In the genomic region with DNA sequence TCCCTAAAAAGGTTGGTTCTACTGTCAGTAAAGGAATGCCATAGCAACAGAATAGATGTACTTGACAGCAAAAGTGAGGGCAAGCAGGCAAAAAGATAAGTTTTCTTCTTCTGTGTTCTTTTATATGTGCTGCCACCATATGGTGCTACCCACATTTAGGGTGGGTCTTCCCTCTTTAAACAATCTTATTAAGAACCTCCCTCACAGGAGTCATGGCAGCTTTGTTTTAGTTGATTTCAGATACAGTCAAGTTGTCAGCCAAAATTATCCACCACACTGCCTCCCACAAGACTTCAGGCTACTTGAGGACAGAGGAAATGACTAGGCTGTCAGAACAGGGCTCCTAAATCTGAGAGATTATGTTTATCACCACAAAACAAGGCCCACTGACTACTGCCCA, we compare ENCODE assay signal across 22 mouse cellular contexts.
DNase-seq lines count a peak whose midpoint lies in the region; TF ChIP-seq lines count a peak whose summit lies in the region.
"Had no signal": no experiment of that assay in that cellular context is flagged by ENCODE, and none has a peak within 500 bp of the region (broad histone marks: within the 10 kb centered on the region; RNA-seq: fewer than 3 reads in every experiment).

No protein-coding gene starts in this region.

- no peak for TF ChIP-seq CTCF in left cerebral cortex, adult 2 months (IDR thresholded peaks at IDR 0.05)

- DNase-seq in layer of hippocampus, adult 11-12 months (ENCODE audit: low spot score) = peak; percentile 2
- no peak for DNase-seq in layer of hippocampus, adult 9-10 months (ENCODE audit: low spot score)
- peak; percentile 36 to 58 for DNase-seq in left cerebral cortex, postnatal 14 days (ENCODE audit: low spot score in 2 of 2)
- no peak for DNase-seq in left cerebral cortex, adult 2 months (ENCODE audit: extremely low spot score in 1 of 2, low spot score in 2 of 2)
- DNase-seq in brain, adult 2 months (ENCODE audit: low read depth, low spot score) = peak; percentile 44
- DNase-seq in frontal cortex, postnatal 36 days (ENCODE audit: low spot score in 2 of 2) = peak; percentile 4 to 28
- no peak for DNase-seq in kidney, adult 8-10 months
- DNase-seq: adrenal gland, adult 2 months; adrenal gland, postnatal 25 days; cerebellum, adult 11 months; cerebellum, adult 8-10 months; cerebellum, postnatal 14 days; embryo, embryonic 11 days; gastrocnemius, postnatal 14 days; heart, adult 2 months; heart, postnatal 14 days had no signal

- H3K27ac ChIP-seq in left cerebral cortex, adult 2 months = no peak overlapping the region
- H3K27ac ChIP-seq: embryonic facial prominence, embryonic 15.5 days; forebrain, embryonic 10.5 days; heart, adult 2 months; heart, embryonic 15.5 days; hindbrain, embryonic 13.5 days; hindbrain, postnatal 0 days had no signal

- H3K4me3 ChIP-seq in left cerebral cortex, adult 2 months = no peak overlapping the region
- H3K4me3 ChIP-seq: embryonic facial prominence, embryonic 15.5 days; erythroblast, embryonic 14.5 days; forebrain, embryonic 10.5 days; heart, adult 2 months; heart, embryonic 15.5 days; hindbrain, embryonic 13.5 days had no signal

- intact Hi-C loops in left cerebral cortex, postnatal 14 days (cut with DNase I) = no loop called here
- intact Hi-C loops in left cerebral cortex, adult 2 months (cut with DNase I) = no loop called here

Comparison
In these comparisons a context has a peak if more than half of its experiments do, and no peak if none do; other contexts are left out.
1. DNase-seq: peak in layer of hippocampus, adult 11-12 months (single experiment), left cerebral cortex, postnatal 14 days (2 of 2), brain, adult 2 months (single experiment) and frontal cortex, postnatal 36 days (2 of 2); none in layer of hippocampus, adult 9-10 months (single experiment), left cerebral cortex, adult 2 months (0 of 2) and kidney, adult 8-10 months (0 of 2).